Mouse (Mus musculus) left cerebral cortex, postnatal 10 days (tissue): ENCODE measurements at regions not wholly inside any gene's neighbourhood (a gene's known extent, or its start where the extent isn't known, plus 50 kb on each side); places are given as distances from the start of the nearest gene placed in this dataset.

ENCODE experiments used
- DNase-seq, 2 experiments: peaks; one replicate each; pipeline ENCODE4 v3.0.0; 2021 to 2022; ENCODE audit warnings: low spot score in 2 of 2, mixed read lengths in 1 of 2; ENCODE audit errors: extremely low spot score in 1 of 2
- intact Hi-C: fragments of 180-260 bp; cut with DNase I; formaldehyde crosslinking; loops from one replicate; pipeline ENCODE4 v1.15.1; 2025

- DNase-seq: no peak
- intact Hi-C loops: no loop called here
These were observed 522.2 kb upstream of the Slc5a7 start for GRCm38 (mm10) chr17:54821059-54821458.

GRCm38 (mm10) chr17:54853631-54854030 lies 554.8 kb upstream of the Slc5a7 start:
- no peak for DNase-seq
- intact Hi-C loops: no loop called here

- intact Hi-C loops: no loop called here
- DNase-seq: peak in 1 of 2 experiments; percentile 37
These were observed 549.0 kb upstream of the St6gal2 start for GRCm38 (mm10) chr17:54896198-54896597.

GRCm38 (mm10) chr17:54929181-54929715 lies 515.9 kb upstream of the St6gal2 start:
- intact Hi-C loops: no loop called here
- DNase-seq: no peak

GRCm38 (mm10) chr17:54943380-54944047 lies 501.7 kb upstream of the St6gal2 start:
- intact Hi-C loops: no loop called here
- DNase-seq: peak in 1 of 2 experiments; percentile 30

- no peak for DNase-seq
- intact Hi-C loops: no loop called here
These were observed 500.8 kb upstream of the St6gal2 start for GRCm38 (mm10) chr17:54944288-54944931.
